Mouse (Mus musculus) NIH3T3 (cell line): ENCODE measurements around the gene Nbea.

Experiments
- DNase-seq: peaks from one replicate; pipeline ENCODE4 v3.0.0-alpha.2; 2012; ENCODE audit warnings: low read depth

The Nbea gene

DNA sequence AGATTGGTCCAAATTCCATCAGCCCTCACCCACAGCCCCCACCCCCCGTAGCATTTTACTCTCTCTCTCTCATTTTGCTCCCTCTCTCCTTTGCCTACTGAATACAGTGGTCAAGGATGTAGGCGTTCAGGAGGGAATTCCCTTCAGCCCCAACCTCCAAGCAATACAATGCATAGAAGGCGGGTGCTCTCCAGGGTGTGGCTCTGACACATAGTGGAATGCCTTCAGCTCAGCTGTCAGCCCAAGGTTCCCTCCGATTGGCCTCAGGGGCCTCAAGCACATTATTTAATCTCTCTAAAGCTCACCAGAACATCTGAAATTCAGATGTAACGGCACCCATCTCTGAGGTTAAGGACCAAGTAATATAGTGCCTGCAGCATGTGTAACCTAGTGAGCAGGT is 590.2 kb downstream of the Nbea start:
- DNase-seq: peak; percentile 46

DNA sequence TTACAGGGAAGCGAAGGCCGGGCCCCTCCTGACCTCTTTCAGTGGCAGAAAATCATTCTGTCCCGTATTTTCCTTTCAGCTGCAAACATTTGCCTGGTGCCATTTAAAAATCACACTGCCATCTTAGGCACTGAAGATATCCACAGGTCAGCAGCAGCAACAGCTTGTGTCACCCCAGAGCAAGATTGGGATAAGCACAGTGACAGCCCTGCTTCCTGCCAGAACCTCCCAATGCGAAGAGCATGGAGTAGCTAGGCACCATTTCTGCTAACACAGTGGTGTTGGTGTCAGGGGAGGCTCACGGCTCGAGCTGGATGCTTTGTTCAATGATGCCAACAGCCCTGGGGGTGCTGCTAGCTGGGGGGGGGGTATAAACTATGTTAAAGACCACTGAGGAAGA is 592.8 kb downstream of the Nbea start:
- DNase-seq: no peak

DNA sequence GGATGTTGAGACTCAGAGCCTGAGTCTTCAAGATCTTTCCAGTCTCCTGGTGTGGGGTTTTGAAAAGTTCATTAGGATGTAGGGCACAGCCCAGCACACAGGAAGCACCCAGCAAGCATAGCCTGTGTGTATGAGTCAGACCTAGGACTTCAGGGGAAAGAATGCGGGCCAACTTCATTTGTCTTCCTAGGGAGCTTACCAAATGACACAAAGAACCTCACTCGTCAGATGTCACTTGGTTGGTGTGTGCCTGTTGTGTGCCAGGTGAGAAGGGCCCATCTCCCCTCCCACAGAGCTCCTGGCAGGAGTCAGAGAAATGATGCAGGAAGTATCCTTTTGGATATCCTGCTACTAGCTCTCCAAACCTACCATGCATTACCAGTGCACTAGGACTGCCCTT is 593.2 kb downstream of the Nbea start:
- peak; percentile 59 for DNase-seq

DNA sequence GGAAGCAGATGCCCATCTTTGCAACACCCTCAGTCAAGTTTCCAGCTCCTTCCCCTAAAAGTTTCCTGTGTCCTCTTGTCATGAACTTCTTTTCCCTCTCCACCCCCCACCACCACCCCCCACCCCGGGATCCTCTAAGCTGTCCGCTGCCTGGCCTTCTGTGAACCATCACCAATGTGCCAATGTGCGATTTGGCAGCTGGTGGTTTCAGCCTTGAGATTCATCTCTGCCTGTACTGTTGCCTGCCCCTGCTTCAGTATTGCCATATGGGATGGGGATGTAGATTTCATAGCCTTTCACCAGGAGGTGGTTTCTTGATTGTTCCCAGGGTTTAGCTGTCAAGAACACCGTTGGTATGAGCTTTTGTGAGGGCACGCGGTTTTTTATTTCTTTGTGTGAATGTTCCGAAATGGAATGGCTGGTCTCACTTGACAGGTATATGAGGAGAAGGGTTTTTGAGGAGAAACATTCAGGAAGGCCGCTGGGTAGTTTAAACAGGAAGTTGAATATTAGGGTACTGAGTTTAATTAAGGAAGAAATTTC is 594.0 kb downstream of the Nbea start:
- no peak for DNase-seq

DNA sequence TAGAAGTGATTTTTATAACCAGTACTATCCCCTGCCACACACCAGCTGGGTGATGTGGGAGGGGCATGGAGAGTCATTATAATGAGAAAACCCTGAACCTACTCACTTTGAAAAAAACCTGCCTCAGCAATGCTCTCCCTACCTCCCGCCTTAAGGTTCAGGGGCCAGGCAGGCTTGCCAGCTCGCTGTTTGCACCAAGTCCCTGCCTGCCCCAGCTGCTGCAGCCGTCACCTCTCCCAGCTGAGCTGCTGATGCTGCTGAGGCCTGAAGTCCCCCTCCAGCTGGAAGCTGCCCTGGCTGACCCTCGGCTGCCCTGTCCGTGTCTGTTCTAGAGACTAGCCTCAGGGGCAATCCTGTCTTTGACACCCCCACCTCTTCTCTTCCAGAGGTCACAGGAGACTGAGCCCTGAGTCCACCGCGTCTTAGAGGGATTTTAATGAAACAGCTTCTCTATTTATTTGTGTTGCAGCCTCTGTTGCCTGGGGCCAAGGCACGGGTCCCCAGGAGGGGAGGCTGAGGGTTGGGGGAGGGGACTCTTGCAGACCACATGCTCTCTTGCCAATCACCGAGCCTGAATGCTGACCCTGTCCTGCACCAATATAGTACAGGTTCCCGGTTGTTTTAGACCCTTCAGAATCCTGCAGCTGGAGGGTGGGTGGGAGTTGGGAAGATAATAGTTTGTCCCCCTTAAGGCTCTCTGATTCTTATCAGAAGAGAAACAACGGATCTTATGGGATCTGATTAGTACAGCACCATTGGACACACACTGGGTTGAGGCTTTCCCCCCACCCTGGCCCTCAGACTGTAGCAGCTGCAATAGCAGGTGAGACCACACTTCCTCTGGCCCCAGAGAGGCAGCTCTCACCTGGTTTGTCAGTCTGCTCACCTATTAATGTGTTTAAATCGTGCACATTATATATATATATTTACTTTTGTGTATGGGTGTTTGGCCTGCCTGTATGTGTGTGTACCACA is 595.2 kb downstream of the Nbea start:
- DNase-seq: no peak

DNA sequence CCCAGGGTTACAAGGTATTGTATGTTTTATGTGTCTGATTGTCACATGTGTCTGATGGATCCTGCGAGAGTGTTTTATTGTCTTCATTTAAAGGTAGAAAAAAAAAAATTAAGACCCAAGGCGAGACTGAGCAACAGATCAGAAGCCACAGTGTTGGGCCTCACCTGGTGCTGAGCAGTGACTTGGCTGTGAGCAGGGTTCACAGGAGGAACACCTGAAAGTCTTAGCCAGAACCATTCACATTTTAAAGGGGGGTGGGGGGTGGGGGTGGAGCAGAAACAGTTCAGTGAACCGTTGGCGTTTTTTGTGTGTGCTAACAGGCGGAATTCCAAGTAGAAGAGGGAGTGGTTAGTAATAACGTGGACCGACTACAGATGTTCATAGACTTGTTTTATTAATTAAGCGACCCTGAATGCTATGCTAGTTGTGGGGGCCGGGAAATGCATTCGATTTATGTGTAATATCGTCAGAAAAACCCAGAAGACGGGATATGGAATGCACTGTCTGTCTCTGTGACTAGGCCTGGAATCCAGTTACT is 596.0 kb downstream of the Nbea start:
- DNase-seq: no peak
